In genomic region chr8:123961371-123961770, GRCm38 (mm10) we compare ENCODE assay signal across 16 mouse cellular contexts.
"Had no signal": no experiment of that assay in that cellular context is flagged by ENCODE, and none has a peak within 500 bp of the region (broad histone marks: within the 10 kb centered on the region; RNA-seq: fewer than 3 reads in every experiment).

No protein-coding gene starts in this region.

- H3K4me3 ChIP-seq: layer of hippocampus, adult 2 months; limb, embryonic 13.5 days; midbrain, embryonic 10.5 days; myocyte; neural tube, embryonic 12.5 days had no signal

- H3K4me1 ChIP-seq: limb, embryonic 13.5 days; midbrain, embryonic 10.5 days; neural tube, embryonic 12.5 days had no signal

- H3K27me3 ChIP-seq: limb, embryonic 13.5 days; neural tube, embryonic 12.5 days had no signal

- H3K4me2 ChIP-seq: limb, embryonic 13.5 days; neural tube, embryonic 12.5 days had no signal

- H3K9ac ChIP-seq: limb, embryonic 13.5 days; neural tube, embryonic 12.5 days had no signal

- H3K9me3 ChIP-seq: limb, embryonic 13.5 days; midbrain, embryonic 10.5 days; neural tube, embryonic 12.5 days had no signal

- DNase-seq: kidney, adult 11 months; kidney, adult 9 months; kidney, postnatal 4 days; left cerebral cortex, postnatal 4 days; lung, adult 18-20 months; lung, postnatal 36 days; midbrain, embryonic 14.5 days; right cerebral cortex, postnatal 14 days; thymus, postnatal 4 days had no signal

- H3K27ac ChIP-seq: kidney, postnatal 0 days; limb, embryonic 13.5 days; midbrain, embryonic 10.5 days; neural tube, embryonic 12.5 days; stomach, postnatal 0 days had no signal
